In genomic region chr5:137287032-137287952, GRCm38 (mm10) we compare ENCODE assay signal across 7 mouse cellular contexts. TPM values are rescaled to one million over a fixed set of nuclear protein-coding genes. Genes with fewer than 3 reads are reported as not detected.
DNase-seq lines count a peak whose midpoint lies in the region; ATAC-seq and TF ChIP-seq lines count a peak whose summit lies in the region.

Gene Ache (plus strand): TSS chr5:137287519.

- H3K4me1 ChIP-seq in ES-Bruce4 (ENCODE audit: control insufficient read depth, insufficient read depth, low read length), result no peaks in the 10 kb centered on the region
- peaks cover 8% of the 10 kb centered on the region for H3K4me1 ChIP-seq in intestine, postnatal 0 days (replicated peaks; ENCODE audit: control insufficient read depth, insufficient read depth, low read length)
- H3K4me1 ChIP-seq in liver, embryonic 15.5 days (replicated peaks), result peaks cover 60% of the 10 kb centered on the region

- no peaks in the 10 kb centered on the region for H3K9me3 ChIP-seq in ES-Bruce4 (replicated peaks; ENCODE audit: control insufficient read depth, insufficient read depth, low read length, poor library complexity, severe bottlenecking)
- no peaks in the 10 kb centered on the region for H3K9me3 ChIP-seq in intestine, postnatal 0 days (ENCODE audit: control insufficient read depth)
- H3K9me3 ChIP-seq in liver, embryonic 15.5 days (replicated peaks), result no peaks in the 10 kb centered on the region

- peak within 1 kb of the TSS; percentile 10; the same call in 1 of the 2 replicates for H3K9ac ChIP-seq in ES-Bruce4 (ENCODE audit: low read depth, poor library complexity, severe bottlenecking)
- H3K9ac ChIP-seq in intestine, postnatal 0 days (ENCODE audit: low read depth, low read length), result 0 out of 2 replicates have a peak within 1 kb of the TSS, but pooled peaks have one; percentile 45
- H3K9ac ChIP-seq in liver, embryonic 15.5 days, result peak within 1 kb of the TSS; percentile 93

- H3K27me3 ChIP-seq in ES-Bruce4 (ENCODE audit: control insufficient read depth, insufficient read depth, low read length, poor library complexity, severe bottlenecking), result peaks cover 9% of the 10 kb centered on the region; the same call in 1 of the 2 replicates
- peaks cover 24% of the 10 kb centered on the region for H3K27me3 ChIP-seq in intestine, postnatal 0 days (replicated peaks; ENCODE audit: control insufficient read depth, insufficient read depth, low read length)
- H3K27me3 ChIP-seq in liver, embryonic 15.5 days, result peaks cover 52% of the 10 kb centered on the region

- DNase-seq in CD4-positive helper T cell, adult 2 months (ENCODE audit: low read depth, low spot score), result peak; percentile 58
- DNase-seq in cerebellum, postnatal 25 days, result peak; percentile 91 to 94
- DNase-seq in frontal cortex, postnatal 36 days (ENCODE audit: low spot score in 2 of 2), result peak; percentile 62 to 82
- peak; percentile 75 for DNase-seq in right cerebral cortex, postnatal 4 days

- no peak within 1 kb of the TSS for H3K27ac ChIP-seq in ES-Bruce4 (ENCODE audit: insufficient read depth, low read length)
- peak within 1 kb of the TSS; percentile 50; the same call in 1 of the 2 replicates for H3K27ac ChIP-seq in intestine, postnatal 0 days (ENCODE audit: low read depth, low read length)
- H3K27ac ChIP-seq in liver, embryonic 15.5 days (replicated peaks), result peak within 1 kb of the TSS; percentile 100

- peak within 1 kb of the TSS; percentile 47 for H3K4me3 ChIP-seq in ES-Bruce4 (ENCODE audit: low read depth, low read length)
- peak within 1 kb of the TSS; percentile 41 for H3K4me3 ChIP-seq in intestine, postnatal 0 days (ENCODE audit: low read depth, low read length)
- H3K4me3 ChIP-seq in liver, embryonic 15.5 days (replicated peaks), result peak within 1 kb of the TSS; percentile 83

- H3K4me2 ChIP-seq in intestine, postnatal 0 days (replicated peaks; ENCODE audit: low read depth), result peak within 1 kb of the TSS; percentile 77
- peak within 1 kb of the TSS; percentile 100 for H3K4me2 ChIP-seq in liver, embryonic 15.5 days

- peak; percentile 15; the same call in 1 of the 2 replicates for ATAC-seq in intestine, postnatal 0 days
- ATAC-seq in liver, embryonic 15.5 days (ENCODE audit: insufficient read depth), result no peak

- TF ChIP-seq EP300 in ES-Bruce4 (IDR thresholded peaks at IDR 0.05; ENCODE audit: insufficient read depth, low read depth, low read length), result no peak

- TF ChIP-seq CTCF in ES-Bruce4 (IDR thresholded peaks at IDR 0.05; ENCODE audit: low read depth, low read length), result no peak
- TF ChIP-seq CTCF in intestine, postnatal 0 days (IDR thresholded peaks at IDR 0.05; ENCODE audit: low read depth), result no peak

- H3K36me3 ChIP-seq in ES-Bruce4 (ENCODE audit: control insufficient read depth, insufficient read depth, low read length, poor library complexity, severe bottlenecking), result no peaks in the 10 kb centered on the region
- no peaks in the 10 kb centered on the region for H3K36me3 ChIP-seq in intestine, postnatal 0 days (ENCODE audit: control insufficient read depth, insufficient read depth)
- peaks cover 6% of the 10 kb centered on the region; the same call in 1 of the 2 replicates for H3K36me3 ChIP-seq in liver, embryonic 15.5 days (replicated peaks)

- WGBS in intestine, postnatal 0 days, result 5% methylated on average over 40 of the region's 40 CpGs
- WGBS in liver, embryonic 15.5 days (ENCODE audit: insufficient replicate concordance), result 2% methylated on average over 40 of the region's 40 CpGs

- TF ChIP-seq POLR2A in ES-Bruce4 (IDR thresholded peaks at IDR 0.05; ENCODE audit: insufficient read depth, low read length), result no peak

RNA-seq across cellular contexts. Expression of gene Ache, which starts in this region (rescaled TPM):
- polyA plus RNA-seq in ES-Bruce4 (2011; ENCODE audit: insufficient read depth, insufficient read length, low read depth, missing spikeins), result 0.31 TPM in 1 of 2 replicates, not detected in the other
- polyA plus RNA-seq in intestine, postnatal 0 days (2015; fragmentation: Nextera tagmentation; extraction: Ambion mirVana), result 8.9 and 9.6 TPM in 2 replicates
- polyA plus RNA-seq in liver, embryonic 15.5 days (2015; fragmentation: Nextera tagmentation; extraction: Ambion mirVana), result 17.2 and 20.7 TPM in 2 replicates

Comparison
In these comparisons a context has a peak if more than half of its experiments do, and no peak if none do; other contexts are left out.
1. H3K9ac ChIP-seq: peak in every context shown above with its lines; median percentile 93 in liver, embryonic 15.5 days; 45 in intestine, postnatal 0 days; 10 in ES-Bruce4.